Mouse (Mus musculus) limb, embryonic 13.5 days (tissue): ENCODE results near the gene St6gal1. TPM values are rescaled to one million over a fixed set of nuclear protein-coding genes. Genes with fewer than 3 reads are reported as not detected.

Experiments
- ATAC-seq: fragments of 200-750 bp; cut with Nextera tagmentation; 2 replicates; pipeline ENCODE4 v1.8.0; 2017; ENCODE audit warnings: low read depth, moderate number of reproducible peaks, moderate TSS enrichment; ENCODE audit not compliant: low FRiP score
- H3K27ac ChIP-seq: fragments of 300-500 bp; sonication (generic); 2 replicates; pipeline ENCODE4 v1.5.1; 2015; ENCODE audit warnings: inconsistent platforms, mild to moderate bottlenecking, moderate library complexity
- H3K27me3 ChIP-seq: fragments of 300-500 bp; sonication (generic); 2 replicates; pipeline ENCODE4 v1.6.1; 2015; ENCODE audit warnings: mild to moderate bottlenecking, inconsistent platforms
- H3K36me3 ChIP-seq: fragments of 300-500 bp; sonication (generic); 2 replicates; pipeline ENCODE4 v1.6.1; 2015; ENCODE audit warnings: inconsistent platforms, mild to moderate bottlenecking, moderate library complexity
- H3K4me1 ChIP-seq: fragments of 300-500 bp; sonication (generic); 2 replicates; pipeline ENCODE4 v1.6.1; 2015; ENCODE audit warnings: inconsistent platforms
- H3K4me2 ChIP-seq: fragments of 300-500 bp; sonication (generic); replicated peaks from 2 replicates; pipeline ENCODE4 v1.6.1; 2015; ENCODE audit warnings: inconsistent platforms, mild to moderate bottlenecking, moderate library complexity
- H3K4me3 ChIP-seq: fragments of 300-500 bp; sonication (generic); 2 replicates; pipeline ENCODE4 v1.5.1; 2015; ENCODE audit warnings: moderate library complexity, mild to moderate bottlenecking, inconsistent platforms
- H3K9ac ChIP-seq: fragments of 300-500 bp; sonication (generic); 2 replicates; pipeline ENCODE4 v1.6.1; 2015; ENCODE audit warnings: mild to moderate bottlenecking, inconsistent platforms
- H3K9me3 ChIP-seq: fragments of 300-500 bp; sonication (generic); 2 replicates; pipeline ENCODE4 v1.6.1; 2016; ENCODE audit warnings: inconsistent platforms
- WGBS: fragments of 180-500 bp; shearing (Covaris S2); methylation state at CpG from one replicate; pipeline ENCODE4 v1.1.7; 2015; 5-methylcytosine and 5-hydroxymethylcytosine counted together
- polyA plus RNA-seq: library from polyadenylated mRNA; unstranded; fragments of >200 nt; fragmentation: Nextera tagmentation; extraction: Ambion mirVana; gene quantifications from 2 replicates; pipeline ENCODE4 v1.2.1, GENCODE M21; 2015

St6gal1 gene
- polyA plus RNA-seq, 1 experiment from 2014 or later, result 20.6 TPM

GRCm38 (mm10) chr16:23191560-23192242, 32.8 kb upstream of the St6gal1 start:
- no peaks in the 10 kb centered on the region for H3K36me3 ChIP-seq
- H3K27me3 ChIP-seq, result no peaks in the 10 kb centered on the region
- no peak overlapping the region for H3K4me3 ChIP-seq
- H3K4me2 ChIP-seq, result no peak overlapping the region
- H3K9ac ChIP-seq, result no peak overlapping the region
- 76% methylated on average over 9 of the region's 9 CpGs for whole genome bisulfite sequencing
- H3K27ac ChIP-seq, result no peak overlapping the region
- no peaks in the 10 kb centered on the region for H3K4me1 ChIP-seq
- ATAC-seq, result no peak
- no peaks in the 10 kb centered on the region for H3K9me3 ChIP-seq

- Histone ChIP-seq H3K4me1 (no peaks in the 10 kb centered on the region), H3K4me2 (no peak overlapping the region), H3K9me3 (no peaks in the 10 kb centered on the region), H3K27ac (no peak overlapping the region), H3K36me3 (no peaks in the 10 kb centered on the region), H3K4me3 (no peak overlapping the region), H3K27me3 (no peaks in the 10 kb centered on the region), H3K9ac (no peak overlapping the region)
- ATAC-seq, result no peak
- 85% methylated on average over 7 of the region's 7 CpGs for WGBS
These were observed 28.9 kb upstream of the St6gal1 start for GRCm38 (mm10) chr16:23195618-23196017.

- H3K4me2 ChIP-seq, result no peak overlapping the region
- no peaks in the 10 kb centered on the region for H3K9me3 ChIP-seq
- H3K4me1 ChIP-seq, result no peaks in the 10 kb centered on the region
- no peak for ATAC-seq
- no peaks in the 10 kb centered on the region for H3K27me3 ChIP-seq
- no peak overlapping the region for H3K27ac ChIP-seq
- H3K4me3 ChIP-seq, result no peak overlapping the region
- no peak overlapping the region for H3K9ac ChIP-seq
- H3K36me3 ChIP-seq, result no peaks in the 10 kb centered on the region
These were observed 28.2 kb upstream of the St6gal1 start for GRCm38 (mm10) chr16:23196296-23196695.

- Histone ChIP-seq H3K36me3 (no peaks in the 10 kb centered on the region), H3K9ac (no peak overlapping the region), H3K4me2 (no peak overlapping the region), H3K9me3 (no peaks in the 10 kb centered on the region), H3K4me1 (no peaks in the 10 kb centered on the region), H3K27me3 (no peaks in the 10 kb centered on the region), H3K4me3 (no peak overlapping the region), H3K27ac (no peak overlapping the region)
- 92% methylated on average over 6 of the region's 6 CpGs for WGBS
- no peak for ATAC-seq
These were observed 27.7 kb upstream of the St6gal1 start for GRCm38 (mm10) chr16:23196791-23197190.

- Histone ChIP-seq H3K4me1 (no peaks in the 10 kb centered on the region), H3K36me3 (no peaks in the 10 kb centered on the region), H3K4me2 (no peak overlapping the region), H3K4me3 (no peak overlapping the region), H3K9ac (no peak overlapping the region), H3K27me3 (no peaks in the 10 kb centered on the region), H3K27ac (no peak overlapping the region), H3K9me3 (no peaks in the 10 kb centered on the region)
- ATAC-seq, result no peak
These were observed 23.0 kb upstream of the St6gal1 start for GRCm38 (mm10) chr16:23201498-23201897.

GRCm38 (mm10) chr16:23214314-23214713, 10.2 kb upstream of the St6gal1 start:
- no peaks in the 10 kb centered on the region for H3K36me3 ChIP-seq
- H3K4me3 ChIP-seq, result no peak overlapping the region
- H3K4me2 ChIP-seq, result no peak overlapping the region
- no peaks in the 10 kb centered on the region for H3K4me1 ChIP-seq
- H3K27ac ChIP-seq, result no peak overlapping the region
- no peak overlapping the region for H3K9ac ChIP-seq
- no peak for ATAC-seq
- no peaks in the 10 kb centered on the region for H3K9me3 ChIP-seq
- no peaks in the 10 kb centered on the region for H3K27me3 ChIP-seq
- 81% methylated on average over 7 of the region's 7 CpGs for WGBS

GRCm38 (mm10) chr16:23215241-23215900, 9.2 kb upstream of the St6gal1 start:
- WGBS, result 87% methylated on average over 5 of the region's 5 CpGs

GRCm38 (mm10) chr16:23216366-23216765, 8.2 kb upstream of the St6gal1 start:
- H3K27ac ChIP-seq, result no peak overlapping the region
- H3K4me1 ChIP-seq, result no peaks in the 10 kb centered on the region
- ATAC-seq, result no peak
- WGBS, result 82% methylated on average over 9 of the region's 9 CpGs
- H3K9ac ChIP-seq, result no peak overlapping the region
- no peaks in the 10 kb centered on the region for H3K27me3 ChIP-seq
- H3K9me3 ChIP-seq, result no peaks in the 10 kb centered on the region
- H3K4me3 ChIP-seq, result no peak overlapping the region
- H3K36me3 ChIP-seq, result no peaks in the 10 kb centered on the region
- no peak overlapping the region for H3K4me2 ChIP-seq

More at GRCm38 (mm10) chr16:23215241-23215900, 9.2 kb upstream of the St6gal1 start:
- Histone ChIP-seq H3K36me3 (no peaks in the 10 kb centered on the region), H3K4me2 (no peak overlapping the region), H3K9ac (no peak overlapping the region), H3K9me3 (no peaks in the 10 kb centered on the region), H3K4me3 (no peak overlapping the region), H3K27ac (no peak overlapping the region), H3K4me1 (no peaks in the 10 kb centered on the region), H3K27me3 (no peaks in the 10 kb centered on the region)
- ATAC-seq, result no peak

- Histone ChIP-seq H3K4me2 (no peak overlapping the region), H3K36me3 (no peaks in the 10 kb centered on the region), H3K4me1 (no peaks in the 10 kb centered on the region), H3K27ac (no peak overlapping the region), H3K27me3 (no peaks in the 10 kb centered on the region), H3K9ac (no peak overlapping the region), H3K4me3 (no peak overlapping the region), H3K9me3 (no peaks in the 10 kb centered on the region)
- WGBS, result 44% methylated on average over 7 of the region's 7 CpGs
- no peak for ATAC-seq
These were observed 6.2 kb upstream of the St6gal1 start for GRCm38 (mm10) chr16:23218313-23218712.

GRCm38 (mm10) chr16:23223166-23223870, 1.2 kb upstream of the St6gal1 start:
- Histone ChIP-seq H3K27ac (0 out of 2 replicates have a peak overlapping the region, but pooled peaks have one; percentile 22), H3K4me1 (peaks cover 24% of the 10 kb centered on the region), H3K4me3 (0 out of 2 replicates have a peak overlapping the region, but pooled peaks have one; percentile 76), H3K9ac (no peak overlapping the region), H3K9me3 (no peaks in the 10 kb centered on the region), H3K4me2 (peak overlapping the region; percentile 91), H3K27me3 (no peaks in the 10 kb centered on the region), H3K36me3 (no peaks in the 10 kb centered on the region)
- WGBS, result 70% methylated on average over 12 of the region's 12 CpGs
- ATAC-seq, result no peak

GRCm38 (mm10) chr16:23223871-23224469, 570 bp upstream of the St6gal1 start:
- 35% methylated on average over 12 of the region's 12 CpGs for WGBS
- H3K9ac ChIP-seq, result peak overlapping the region; percentile 95
- ATAC-seq, result no peak
- no peaks in the 10 kb centered on the region for H3K27me3 ChIP-seq
- H3K4me2 ChIP-seq, result peak overlapping the region; percentile 91
- H3K36me3 ChIP-seq, result no peaks in the 10 kb centered on the region
- H3K4me3 ChIP-seq, result peak overlapping the region; percentile 76
- H3K27ac ChIP-seq, result 0 out of 2 replicates have a peak overlapping the region, but pooled peaks have one; percentile 22
- H3K9me3 ChIP-seq, result no peaks in the 10 kb centered on the region
- H3K4me1 ChIP-seq, result peaks cover 29% of the 10 kb centered on the region
